Mouse (Mus musculus): ENCODE data around the gene Pla2g3.

Pla2g3 gene

GRCm38 (mm10) chr11:3547047-3547446 is 59.0 kb downstream of the Pla2g3 start:
- in situ Hi-C loops (cut with MboI; ENCODE audit: low pct_unique_long_range_greater_than_20kb in 1 of 2, low sequenced_read_pairs in 2 of 2, unreplicated experiment in 1 of 2) = no loop called here

- in situ Hi-C loops (cut with MboI; ENCODE audit: low pct_unique_long_range_greater_than_20kb in 1 of 2, low sequenced_read_pairs in 2 of 2, unreplicated experiment in 1 of 2) = no loop called here
Measured at GRCm38 (mm10) chr11:3547969-3548368, 59.9 kb downstream of the Pla2g3 start.

GRCm38 (mm10) chr11:3548564-3549295 is 60.6 kb downstream of the Pla2g3 start:
- in situ Hi-C loops (cut with MboI; ENCODE audit: low pct_unique_long_range_greater_than_20kb in 1 of 2, low sequenced_read_pairs in 2 of 2, unreplicated experiment in 1 of 2) = no loop called here
